Mouse (Mus musculus) embryonic facial prominence, embryonic 11.5 days (tissue): ENCODE measurements around the gene Gm20388. TPM values are rescaled to one million over a fixed set of nuclear protein-coding genes. Genes with fewer than 3 reads are reported as not detected.
A peak's percentile ranks its signal among the peaks of the same experiment; 100 is the strongest.

ENCODE experiments used
- ATAC-seq: fragments of 200-750 bp; cut with Nextera tagmentation; replicated peaks from 2 replicates; pipeline ENCODE4 v1.8.0; 2017; ENCODE audit warnings: low read depth; ENCODE audit not compliant: insufficient number of reproducible peaks, low FRiP score, low TSS enrichment
- DNase-seq: peaks from one replicate; pipeline ENCODE4 v3.0.0-alpha.2; 2015; ENCODE audit warnings: low spot score
- H3K27ac ChIP-seq: fragments of 300-500 bp; sonication (generic); replicated peaks from 2 replicates; pipeline ENCODE4 v1.5.1; 2014; ENCODE audit warnings: mild to moderate bottlenecking, low read depth, low read length, control low read depth
- H3K27me3 ChIP-seq: fragments of 300-500 bp; sonication (generic); 2 replicates; pipeline ENCODE4 v1.6.1; 2014; ENCODE audit warnings: mild to moderate bottlenecking, low read length, moderate library complexity, mixed read lengths; ENCODE audit not compliant: control insufficient read depth, insufficient read depth
- H3K36me3 ChIP-seq: fragments of 300-500 bp; sonication (generic); replicated peaks from 2 replicates; pipeline ENCODE4 v1.6.1; 2014; ENCODE audit warnings: low read depth, mild to moderate bottlenecking, low read length, moderate library complexity, mixed read lengths; ENCODE audit not compliant: control insufficient read depth, insufficient read depth
- H3K4me1 ChIP-seq: fragments of 300-500 bp; sonication (generic); 2 replicates; pipeline ENCODE4 v1.6.1; 2014; ENCODE audit warnings: low read length, mixed read lengths; ENCODE audit not compliant: control insufficient read depth, insufficient read depth
- H3K4me2 ChIP-seq: fragments of 300-500 bp; sonication (generic); 2 replicates; pipeline ENCODE4 v1.6.1; 2014; ENCODE audit warnings: low read depth, mild to moderate bottlenecking, control low read depth, low read length, moderate library complexity
- H3K4me3 ChIP-seq: fragments of 300-500 bp; sonication (generic); 2 replicates; pipeline ENCODE4 v1.5.1; 2014; ENCODE audit warnings: low read depth, low read length, control low read depth
- H3K9ac ChIP-seq: fragments of 300-500 bp; sonication (generic); replicated peaks from 2 replicates; pipeline ENCODE4 v1.6.1; 2014; ENCODE audit warnings: mild to moderate bottlenecking, control low read depth, low read length
- H3K9me3 ChIP-seq: fragments of 300-500 bp; sonication (generic); replicated peaks from 2 replicates; pipeline ENCODE4 v1.6.1; 2016; ENCODE audit warnings: mild to moderate bottlenecking, low read length, inconsistent platforms, mixed read lengths; ENCODE audit not compliant: control insufficient read depth
- WGBS: fragments of 180-500 bp; shearing (Covaris S2); extraction: QIAGEN DNeasy Blood & Tissue Kit; methylation state at CpG from one replicate; pipeline ENCODE4 v1.1.7; 2014; 5-methylcytosine and 5-hydroxymethylcytosine counted together
- polyA plus RNA-seq: library from polyadenylated mRNA; unstranded; fragments of >200 nt; fragmentation: Nextera tagmentation; extraction: Ambion mirVana; gene quantifications from 2 replicates; pipeline ENCODE4 v1.2.1, GENCODE M21; 2014

The Gm20388 gene
- polyA plus RNA-seq, 1 experiment from 2014 or later = 3.1 TPM

DNA sequence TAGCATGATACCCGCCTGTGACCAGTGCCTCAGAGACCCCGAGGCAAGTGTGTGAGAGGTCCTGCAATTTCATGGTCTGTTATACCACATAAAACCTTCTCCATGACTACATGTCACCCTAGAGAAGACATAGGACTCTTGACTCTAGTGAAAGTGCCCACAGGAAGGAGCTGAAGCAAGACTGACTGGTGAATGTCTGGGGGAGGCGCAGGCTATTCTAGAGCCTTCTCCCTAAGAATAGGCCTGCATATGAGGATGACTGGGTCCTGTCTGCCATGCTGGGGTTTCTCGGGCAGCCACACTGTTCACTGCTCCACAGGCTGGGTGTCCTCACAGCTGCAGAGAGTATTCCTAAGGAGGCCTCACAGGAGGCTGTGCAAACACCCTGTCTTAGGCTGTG is 4393.5 kb downstream of the Gm20388 start:
- no peak overlapping the region for H3K4me2 ChIP-seq
- no peaks in the 10 kb centered on the region for H3K27me3 ChIP-seq
- no peaks in the 10 kb centered on the region for H3K4me1 ChIP-seq
- ATAC-seq = no peak
- no peak overlapping the region for H3K4me3 ChIP-seq
- WGBS = 71% methylated on average over 4 of the region's 4 CpGs
- H3K9me3 ChIP-seq = no peaks in the 10 kb centered on the region
- H3K27ac ChIP-seq = no peak overlapping the region
- DNase-seq = no peak
- no peaks in the 10 kb centered on the region for H3K36me3 ChIP-seq
- H3K9ac ChIP-seq = no peak overlapping the region

- Histone ChIP-seq H3K9ac (no peak overlapping the region), H3K4me2 (no peak overlapping the region), H3K27ac (no peak overlapping the region), H3K36me3 (no peaks in the 10 kb centered on the region), H3K9me3 (no peaks in the 10 kb centered on the region), H3K4me1 (no peaks in the 10 kb centered on the region), H3K4me3 (no peak overlapping the region), H3K27me3 (no peaks in the 10 kb centered on the region)
- WGBS = 47% methylated on average over 7 of the region's 7 CpGs
- DNase-seq = no peak
- no peak for ATAC-seq
Measured at GRCm38 (mm10) chr8:124306574-124306973, 4395.9 kb downstream of the Gm20388 start.

DNA sequence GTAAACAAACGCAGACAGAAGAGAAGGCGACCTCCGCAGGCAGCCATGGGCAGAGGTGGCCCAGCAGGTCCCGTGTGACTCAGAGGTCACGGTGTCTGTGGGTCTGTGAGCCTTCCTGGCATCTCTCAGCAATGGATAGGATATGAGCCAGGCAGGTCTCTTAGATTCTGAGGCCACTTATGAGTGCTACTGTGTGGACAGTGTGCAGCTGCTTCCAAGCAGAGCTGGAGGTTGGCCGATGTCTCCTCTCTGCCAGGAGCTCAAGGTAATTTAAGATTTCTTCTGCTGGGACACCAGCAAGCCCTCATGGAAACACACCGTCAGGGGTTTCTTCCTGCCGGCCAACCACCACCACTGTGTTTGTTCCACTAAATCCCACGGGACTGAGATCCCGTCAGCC is 4397.1 kb downstream of the Gm20388 start:
- Histone ChIP-seq H3K36me3 (no peaks in the 10 kb centered on the region), H3K4me2 (no peak overlapping the region), H3K9ac (no peak overlapping the region), H3K4me3 (no peak overlapping the region), H3K9me3 (no peaks in the 10 kb centered on the region), H3K27ac (no peak overlapping the region), H3K4me1 (no peaks in the 10 kb centered on the region), H3K27me3 (no peaks in the 10 kb centered on the region)
- 84% methylated on average over 10 of the region's 10 CpGs for whole genome bisulfite sequencing
- no peak for DNase-seq
- ATAC-seq = no peak

DNA sequence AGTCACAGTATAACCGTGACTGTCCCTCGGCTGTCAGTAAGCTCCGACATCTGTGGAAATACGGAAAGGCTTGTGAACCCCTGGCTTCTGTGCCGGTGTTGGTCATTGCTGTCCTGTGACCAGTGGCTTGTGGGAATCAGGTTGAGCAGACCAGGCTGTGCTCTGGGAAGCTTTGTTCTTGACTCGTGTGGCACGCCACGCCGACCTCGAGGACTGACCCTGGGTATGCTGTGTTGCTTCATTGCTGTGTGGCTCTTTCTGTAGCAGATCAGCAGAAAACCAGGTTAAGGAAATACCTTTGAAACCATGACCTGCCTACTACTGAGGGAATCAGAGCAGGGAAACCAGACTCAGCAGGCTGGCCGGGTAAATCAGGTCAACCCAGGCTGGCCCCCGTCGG is 4399.9 kb downstream of the Gm20388 start:
- H3K36me3 ChIP-seq = no peaks in the 10 kb centered on the region
- H3K9me3 ChIP-seq = no peaks in the 10 kb centered on the region
- H3K27me3 ChIP-seq = no peaks in the 10 kb centered on the region
- 84% methylated on average over 13 of the region's 13 CpGs for WGBS
- H3K27ac ChIP-seq = no peak overlapping the region
- no peak for DNase-seq
- H3K4me1 ChIP-seq = no peaks in the 10 kb centered on the region
- no peak for ATAC-seq
- H3K4me3 ChIP-seq = no peak overlapping the region
- H3K9ac ChIP-seq = no peak overlapping the region
- H3K4me2 ChIP-seq = no peak overlapping the region

- 81% methylated on average over 6 of the region's 6 CpGs for WGBS
- Histone ChIP-seq H3K4me2 (no peak overlapping the region), H3K27ac (no peak overlapping the region), H3K36me3 (no peaks in the 10 kb centered on the region), H3K4me3 (no peak overlapping the region), H3K27me3 (no peaks in the 10 kb centered on the region), H3K9ac (no peak overlapping the region), H3K9me3 (no peaks in the 10 kb centered on the region), H3K4me1 (no peaks in the 10 kb centered on the region)
- DNase-seq (no peak), ATAC-seq (no peak)
Measured at GRCm38 (mm10) chr8:124311111-124311510, 4400.5 kb downstream of the Gm20388 start.

GRCm38 (mm10) chr8:124311723-124312122 is 4401.1 kb downstream of the Gm20388 start:
- Histone ChIP-seq H3K27ac (no peak overlapping the region), H3K4me2 (no peak overlapping the region), H3K36me3 (no peaks in the 10 kb centered on the region), H3K4me3 (no peak overlapping the region), H3K9me3 (no peaks in the 10 kb centered on the region), H3K9ac (no peak overlapping the region), H3K4me1 (no peaks in the 10 kb centered on the region), H3K27me3 (no peaks in the 10 kb centered on the region)
- DNase-seq (no peak), ATAC-seq (no peak)
- 94% methylated on average over 17 of the region's 17 CpGs for WGBS

- Histone ChIP-seq H3K36me3 (no peaks in the 10 kb centered on the region), H3K9ac (no peak overlapping the region), H3K4me2 (no peak overlapping the region), H3K27ac (no peak overlapping the region), H3K4me1 (no peaks in the 10 kb centered on the region), H3K9me3 (no peaks in the 10 kb centered on the region), H3K4me3 (no peak overlapping the region), H3K27me3 (no peaks in the 10 kb centered on the region)
- 91% methylated on average over 10 of the region's 10 CpGs for WGBS
- no peak for ATAC-seq
- no peak for DNase-seq
Measured at GRCm38 (mm10) chr8:124312228-124312627, 4401.6 kb downstream of the Gm20388 start.

DNA sequence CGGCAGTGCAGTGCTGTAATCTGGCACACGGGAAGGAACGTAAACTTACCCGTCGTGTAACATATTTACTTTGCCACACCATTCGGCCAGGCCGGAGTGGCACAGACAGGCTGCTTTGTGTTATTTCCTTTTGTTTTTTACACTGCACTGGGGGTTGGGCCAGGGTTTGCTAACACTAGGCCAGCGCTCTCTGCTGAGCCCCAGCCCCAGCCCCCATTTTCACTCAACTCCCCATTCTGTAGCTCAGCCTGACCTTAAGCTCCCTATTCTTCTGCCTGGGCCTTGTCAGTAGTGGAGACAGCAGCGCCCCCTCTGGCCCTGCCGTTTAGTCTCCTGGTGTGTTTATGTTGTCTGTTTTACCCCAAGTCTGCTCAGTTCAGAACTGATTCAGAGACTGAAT is 4404.2 kb downstream of the Gm20388 start:
- Histone ChIP-seq H3K4me1 (no peaks in the 10 kb centered on the region), H3K9ac (0 out of 2 replicates have a peak overlapping the region, but pooled peaks have one; percentile 3), H3K4me2 (no peak overlapping the region), H3K27me3 (no peaks in the 10 kb centered on the region), H3K27ac (no peak overlapping the region), H3K9me3 (no peaks in the 10 kb centered on the region), H3K36me3 (no peaks in the 10 kb centered on the region), H3K4me3 (no peak overlapping the region)
- WGBS = 48% methylated on average over 10 of the region's 10 CpGs
- ATAC-seq (peak; percentile 45), DNase-seq (peak; percentile 43)
